Comparison of ENCODE assay signal across 8 mouse cellular contexts in the genomic region with DNA sequence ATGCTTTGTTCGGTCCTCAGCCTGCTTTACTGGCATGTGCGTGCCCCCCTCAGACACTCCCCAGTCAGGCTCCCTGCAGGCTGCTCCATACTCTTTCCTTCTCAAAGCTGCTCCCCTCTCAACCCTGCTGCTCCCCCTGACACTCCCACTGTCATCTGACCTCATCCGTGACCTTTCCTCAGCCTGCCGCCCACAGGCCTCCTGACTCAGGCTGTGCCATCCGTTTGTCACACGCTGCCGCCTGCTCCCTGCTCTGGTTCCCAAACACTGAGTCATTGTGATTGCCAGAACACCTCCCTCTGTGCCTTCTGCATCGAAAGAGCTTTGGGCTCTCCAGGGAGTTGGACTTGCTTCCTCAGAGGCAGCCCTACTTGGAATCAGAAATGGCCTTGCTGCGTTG.
DNase-seq lines count a peak whose midpoint lies in the region; ATAC-seq and TF ChIP-seq lines count a peak whose summit lies in the region.

No protein-coding gene starts in this region.

- no peak overlapping the region for H3K4me3 ChIP-seq in forebrain, postnatal 0 days (ENCODE audit: low read depth, low read length)
- no peak overlapping the region for H3K4me3 ChIP-seq in kidney, embryonic 14.5 days (ENCODE audit: low read length)
- H3K4me3 ChIP-seq in heart, embryonic 12.5 days = no peak overlapping the region

- H3K27ac ChIP-seq in forebrain, postnatal 0 days (ENCODE audit: low read depth, low read length) = no peak overlapping the region
- H3K27ac ChIP-seq in kidney, embryonic 14.5 days (ENCODE audit: low read depth, low read length) = no peak overlapping the region
- no peak overlapping the region for H3K27ac ChIP-seq in heart, embryonic 12.5 days (ENCODE audit: poor library complexity, severe bottlenecking)

- peak; percentile 80 for DNase-seq in Muller cell, postnatal 12 days (ENCODE audit: inconsistent ontology term)
- DNase-seq in adrenal gland, postnatal 14 days = peak; percentile 83
- no peak for DNase-seq in forebrain, postnatal 0 days
- DNase-seq in left cerebral cortex, adult 8-10 months (ENCODE audit: low spot score in 2 of 2) = peak; percentile 61 to 89
- peak; percentile 79 for DNase-seq in right cerebral cortex, postnatal 25 days
- no peak for DNase-seq in lung, postnatal 10 days

- H3K4me2 ChIP-seq in forebrain, postnatal 0 days (ENCODE audit: low read depth) = no peak overlapping the region
- H3K4me2 ChIP-seq in kidney, embryonic 14.5 days (replicated peaks; ENCODE audit: low read depth, low read length) = no peak overlapping the region
- H3K4me2 ChIP-seq in heart, embryonic 12.5 days = no peak overlapping the region

- no peaks in the 10 kb centered on the region; the same call in 1 of the 2 replicates for H3K27me3 ChIP-seq in forebrain, postnatal 0 days (ENCODE audit: insufficient read depth, low read length)
- no peaks in the 10 kb centered on the region for H3K27me3 ChIP-seq in kidney, embryonic 14.5 days (ENCODE audit: control insufficient read depth, insufficient read depth, low read length)
- H3K27me3 ChIP-seq in heart, embryonic 12.5 days (replicated peaks) = peaks cover 15% of the 10 kb centered on the region; the same call in 1 of the 2 replicates

- ATAC-seq in forebrain, postnatal 0 days = 0 out of 2 replicates have a peak, but pooled peaks have one; percentile 27
- no peak for ATAC-seq in kidney, embryonic 14.5 days (ENCODE audit: low FRiP score, low TSS enrichment)
- no peak for ATAC-seq in heart, embryonic 12.5 days (ENCODE audit: insufficient number of reproducible peaks, low FRiP score)

- TF ChIP-seq CTCF in forebrain, postnatal 0 days (IDR thresholded peaks at IDR 0.05; ENCODE audit: low read depth) = no peak

- 28% methylated on average over 9 of the region's 9 CpGs for WGBS in forebrain, postnatal 0 days
- 21% methylated on average over 9 of the region's 9 CpGs for WGBS in kidney, embryonic 14.5 days
- 31% methylated on average over 9 of the region's 9 CpGs for WGBS in heart, embryonic 12.5 days

- H3K4me1 ChIP-seq in forebrain, postnatal 0 days (ENCODE audit: insufficient read depth) = peaks cover 11% of the 10 kb centered on the region; the same call in 1 of the 2 replicates
- H3K4me1 ChIP-seq in kidney, embryonic 14.5 days (ENCODE audit: control insufficient read depth, insufficient read depth, low read length) = peaks cover 19% of the 10 kb centered on the region
- peaks cover 11% of the 10 kb centered on the region; the same call in 1 of the 2 replicates for H3K4me1 ChIP-seq in heart, embryonic 12.5 days (replicated peaks)

- H3K36me3 ChIP-seq in forebrain, postnatal 0 days (ENCODE audit: insufficient read depth) = no peaks in the 10 kb centered on the region
- no peaks in the 10 kb centered on the region for H3K36me3 ChIP-seq in kidney, embryonic 14.5 days (ENCODE audit: control insufficient read depth, insufficient read depth, low read length)
- no peaks in the 10 kb centered on the region for H3K36me3 ChIP-seq in heart, embryonic 12.5 days

- H3K9me3 ChIP-seq in forebrain, postnatal 0 days (ENCODE audit: low read length) = no peaks in the 10 kb centered on the region
- no peaks in the 10 kb centered on the region for H3K9me3 ChIP-seq in kidney, embryonic 14.5 days (ENCODE audit: control insufficient read depth, low read length)
- no peaks in the 10 kb centered on the region for H3K9me3 ChIP-seq in heart, embryonic 12.5 days (replicated peaks)

- no peak overlapping the region for H3K9ac ChIP-seq in forebrain, postnatal 0 days
- H3K9ac ChIP-seq in kidney, embryonic 14.5 days (ENCODE audit: low read depth, low read length) = no peak overlapping the region
- no peak overlapping the region for H3K9ac ChIP-seq in heart, embryonic 12.5 days

Comparison
In these comparisons a context has a peak if more than half of its experiments do, and no peak if none do; other contexts are left out.
1. DNase-seq: peak in Muller cell, postnatal 12 days (single experiment), adrenal gland, postnatal 14 days (single experiment), left cerebral cortex, adult 8-10 months (2 of 2) and right cerebral cortex, postnatal 25 days (single experiment); none in forebrain, postnatal 0 days (single experiment) and lung, postnatal 10 days (single experiment).